Mouse (Mus musculus) neural tube, embryonic 15.5 days (tissue): ENCODE results near the gene Fgd1. TPM values are rescaled to one million over a fixed set of nuclear protein-coding genes. Genes with fewer than 3 reads are reported as not detected.

Experiments used
- ATAC-seq: fragments of 200-750 bp; cut with Nextera tagmentation; 2 replicates; pipeline ENCODE4 v1.8.0; 2017; ENCODE audit warnings: mild to moderate bottlenecking, moderate TSS enrichment, moderate library complexity; ENCODE audit not compliant: low FRiP score
- H3K27ac ChIP-seq: fragments of 300-500 bp; sonication (generic); replicated peaks from 2 replicates; pipeline ENCODE4 v1.5.1; 2015; ENCODE audit warnings: mild to moderate bottlenecking, inconsistent platforms
- H3K27me3 ChIP-seq: fragments of 300-500 bp; sonication (generic); replicated peaks from 2 replicates; pipeline ENCODE4 v1.6.1; 2015; ENCODE audit warnings: inconsistent platforms
- H3K36me3 ChIP-seq: fragments of 300-500 bp; sonication (generic); 2 replicates; pipeline ENCODE4 v1.6.1; 2015; ENCODE audit warnings: inconsistent platforms
- H3K4me1 ChIP-seq: fragments of 300-500 bp; sonication (generic); 2 replicates; pipeline ENCODE4 v1.6.1; 2015; ENCODE audit warnings: inconsistent platforms
- H3K4me2 ChIP-seq: fragments of 300-500 bp; sonication (generic); 2 replicates; pipeline ENCODE4 v1.6.1; 2015; ENCODE audit warnings: inconsistent platforms, mild to moderate bottlenecking, moderate library complexity
- H3K4me3 ChIP-seq: fragments of 300-500 bp; sonication (generic); replicated peaks from 2 replicates; pipeline ENCODE4 v1.5.1; 2015; ENCODE audit warnings: mild to moderate bottlenecking, inconsistent platforms
- H3K9ac ChIP-seq: fragments of 300-500 bp; sonication (generic); replicated peaks from 2 replicates; pipeline ENCODE4 v1.6.1; 2015; ENCODE audit warnings: mild to moderate bottlenecking, inconsistent platforms
- H3K9me3 ChIP-seq: fragments of 300-500 bp; sonication (generic); replicated peaks from 2 replicates; pipeline ENCODE4 v1.6.1; 2016; ENCODE audit warnings: inconsistent platforms
- WGBS: fragments of 180-500 bp; shearing (Covaris S2); methylation state at CpG from one replicate; pipeline ENCODE4 v1.1.7; 2015; ENCODE audit warnings: mixed read lengths; 5-methylcytosine and 5-hydroxymethylcytosine counted together
- polyA plus RNA-seq: library from polyadenylated mRNA; unstranded; fragments of >200 nt; fragmentation: Nextera tagmentation; extraction: Ambion mirVana; gene quantifications from 2 replicates; pipeline ENCODE4 v1.2.1, GENCODE M21; 2015

The Fgd1 gene
- polyA plus RNA-seq, 1 experiment from 2014 or later = 15.1 TPM

- Histone ChIP-seq H3K4me1 (peaks cover 8% of the 10 kb centered on the region), H3K9me3 (no peaks in the 10 kb centered on the region), H3K36me3 (no peaks in the 10 kb centered on the region), H3K4me3 (peak within 1 kb of the TSS; percentile 56), H3K27ac (peak within 1 kb of the TSS; percentile 63), H3K27me3 (no peaks in the 10 kb centered on the region), H3K9ac (peak within 1 kb of the TSS; percentile 52), H3K4me2 (peak within 1 kb of the TSS; percentile 56)
- peak; percentile 93 for ATAC-seq
- WGBS = 26% methylated on average over 35 of the region's 35 CpGs
Measured at GRCm38 (mm10) chrX:151096171-151097058, 50.5 kb downstream of the Fgd1 start, which contains the start of gene Tsr2. TSS of gene Tsr2 (minus strand) at chrX:151096543.

DNA sequence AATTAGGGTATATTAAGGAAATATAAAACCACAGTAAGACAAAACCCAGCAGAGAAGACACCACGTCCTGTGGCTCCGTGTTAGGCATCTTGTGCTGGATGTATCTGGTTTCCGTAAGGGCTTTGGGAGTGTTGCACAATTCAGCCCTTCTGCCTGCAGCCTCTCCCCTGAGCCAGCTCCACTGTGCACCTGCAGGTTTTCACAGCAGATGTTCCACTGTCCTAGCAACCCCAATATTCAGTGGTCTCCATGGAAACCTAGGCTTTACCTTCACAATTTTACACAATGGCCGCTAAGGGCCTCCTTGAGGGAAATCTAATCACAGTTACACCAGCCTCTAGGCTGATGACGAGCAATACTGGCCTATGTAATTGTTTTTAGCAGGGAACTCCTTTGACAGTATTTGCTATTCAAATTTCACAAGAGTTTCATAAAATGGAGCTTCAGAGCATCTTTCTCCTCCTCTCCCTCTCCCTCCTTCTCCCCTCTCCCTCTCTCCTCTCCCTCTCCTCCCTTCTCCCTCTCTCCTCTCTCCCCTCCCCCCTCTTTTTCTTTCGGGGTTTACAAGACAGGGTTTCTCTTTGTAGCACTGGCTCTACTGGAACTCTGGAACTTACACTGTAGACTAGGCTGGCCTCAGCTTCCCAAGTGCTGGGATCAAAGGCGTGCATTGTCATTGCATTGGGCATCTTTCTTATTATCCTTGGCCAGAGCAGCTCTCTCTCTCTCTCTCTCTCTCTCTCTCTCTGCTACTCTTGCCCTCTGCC is 61.5 kb downstream of the Fgd1 start:
- WGBS = 46% methylated on average over 7 of the region's 7 CpGs
- Histone ChIP-seq H3K4me3 (no peak overlapping the region), H3K9me3 (no peaks in the 10 kb centered on the region), H3K27ac (peak overlapping the region; percentile 56), H3K36me3 (no peaks in the 10 kb centered on the region), H3K4me2 (no peak overlapping the region), H3K9ac (no peak overlapping the region), H3K4me1 (no peaks in the 10 kb centered on the region), H3K27me3 (0 out of 2 replicates have a peak, but pooled peaks cover 4% of the 10 kb centered on the region)
- peak; percentile 92 for ATAC-seq

GRCm38 (mm10) chrX:151116795-151117194 is 70.8 kb downstream of the Fgd1 start:
- Histone ChIP-seq H3K36me3 (no peaks in the 10 kb centered on the region), H3K4me3 (no peak overlapping the region), H3K27me3 (no peaks in the 10 kb centered on the region), H3K4me1 (no peaks in the 10 kb centered on the region), H3K4me2 (no peak overlapping the region), H3K27ac (no peak overlapping the region), H3K9me3 (no peaks in the 10 kb centered on the region), H3K9ac (no peak overlapping the region)
- peak; percentile 74; the same call in 1 of the 2 replicates for ATAC-seq
- 8% methylated on average over 7 of the region's 7 CpGs for WGBS

DNA sequence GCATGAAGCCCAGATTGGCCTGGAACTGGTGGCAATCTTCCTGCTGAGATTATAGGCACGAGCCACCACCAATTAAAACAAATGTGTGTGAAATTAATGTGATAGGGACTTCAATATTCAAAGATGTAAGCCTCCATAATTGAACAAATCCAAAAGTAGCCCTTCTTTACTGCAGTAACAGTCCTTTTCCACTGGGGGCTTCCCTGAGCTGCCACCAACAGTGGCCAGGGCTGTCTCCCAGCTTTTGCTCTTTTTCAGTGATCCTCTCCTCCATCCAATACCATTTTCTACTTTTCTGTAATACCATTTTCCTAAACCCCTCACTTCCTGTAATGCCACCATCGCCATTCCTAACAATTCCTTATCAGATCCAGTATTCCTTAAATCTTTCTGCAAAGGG is 71.5 kb downstream of the Fgd1 start:
- Histone ChIP-seq H3K27ac (no peak overlapping the region), H3K4me2 (no peak overlapping the region), H3K27me3 (no peaks in the 10 kb centered on the region), H3K4me3 (no peak overlapping the region), H3K4me1 (no peaks in the 10 kb centered on the region), H3K9ac (no peak overlapping the region), H3K36me3 (no peaks in the 10 kb centered on the region), H3K9me3 (no peaks in the 10 kb centered on the region)
- ATAC-seq = no peak; the same call in 1 of the 2 replicates
- WGBS = 18% methylated on average over 2 of the region's 2 CpGs

GRCm38 (mm10) chrX:151123933-151124332 is 78.0 kb downstream of the Fgd1 start:
- WGBS = 65% methylated on average over 2 of the region's 2 CpGs
- Histone ChIP-seq H3K4me2 (no peak overlapping the region), H3K27ac (no peak overlapping the region), H3K4me3 (no peak overlapping the region), H3K36me3 (no peaks in the 10 kb centered on the region), H3K27me3 (no peaks in the 10 kb centered on the region), H3K9ac (no peak overlapping the region), H3K4me1 (no peaks in the 10 kb centered on the region), H3K9me3 (no peaks in the 10 kb centered on the region)
- no peak for ATAC-seq

DNA sequence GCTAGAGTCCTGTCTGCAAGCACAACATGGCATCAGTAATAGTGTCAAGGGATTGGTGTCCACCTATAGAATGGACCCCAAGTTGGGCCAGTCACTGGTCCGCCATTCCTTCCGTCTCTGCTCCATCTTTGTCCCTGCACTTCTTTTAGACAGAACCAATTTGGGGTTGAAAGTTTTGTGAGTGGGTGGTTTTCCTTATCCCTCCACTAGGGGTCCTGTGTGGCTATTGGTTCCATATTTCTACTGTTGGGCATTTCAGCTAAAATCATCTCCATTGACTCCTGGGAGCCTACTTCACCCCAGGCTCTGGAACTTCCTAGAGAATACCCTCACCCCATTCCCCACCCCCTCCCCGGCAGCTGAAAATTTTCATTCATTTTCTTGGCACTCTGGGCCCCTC is 84.5 kb downstream of the Fgd1 start:
- Histone ChIP-seq H3K4me1 (no peaks in the 10 kb centered on the region), H3K27ac (no peak overlapping the region), H3K36me3 (no peaks in the 10 kb centered on the region), H3K9ac (no peak overlapping the region), H3K4me2 (no peak overlapping the region), H3K4me3 (no peak overlapping the region), H3K27me3 (no peaks in the 10 kb centered on the region), H3K9me3 (no peaks in the 10 kb centered on the region)
- 83% methylated on average over 3 of the region's 3 CpGs for WGBS
- ATAC-seq = no peak

DNA sequence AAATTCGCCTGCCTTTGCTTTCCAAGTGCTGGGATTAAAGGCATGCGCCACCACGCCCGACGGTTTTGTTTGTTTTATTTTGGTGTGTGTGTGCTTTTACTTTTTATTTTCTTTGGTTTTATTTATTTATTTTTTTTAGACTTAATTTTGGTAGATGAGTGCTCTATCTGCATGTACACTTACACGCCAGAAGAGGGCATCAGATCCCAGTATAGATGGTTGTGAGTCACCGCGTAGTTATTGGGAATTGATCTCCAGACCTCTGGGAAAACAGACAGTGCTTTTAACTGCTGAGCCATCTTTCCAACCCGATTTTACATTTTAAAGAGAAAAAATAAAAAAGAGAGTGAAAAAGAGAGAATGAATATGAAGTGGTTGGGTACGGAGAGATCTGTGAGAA is 86.8 kb downstream of the Fgd1 start:
- no peak overlapping the region for H3K4me2 ChIP-seq
- no peak overlapping the region for H3K27ac ChIP-seq
- WGBS = 26% methylated on average over 9 of the region's 10 CpGs
- no peak for ATAC-seq
- no peaks in the 10 kb centered on the region for H3K36me3 ChIP-seq
- H3K4me1 ChIP-seq = no peaks in the 10 kb centered on the region
- H3K9me3 ChIP-seq = no peaks in the 10 kb centered on the region
- H3K27me3 ChIP-seq = no peaks in the 10 kb centered on the region
- H3K4me3 ChIP-seq = no peak overlapping the region
- no peak overlapping the region for H3K9ac ChIP-seq

Other genes starting within 250 kb of the Fgd1 start
- gene Maged2, start 231.8 kb upstream of the Fgd1 start, polyA plus RNA-seq = 522 and 556 TPM in 2 replicates
- 71.3 and 82.0 TPM in 2 replicates for gene Gnl3l, start 28.8 kb upstream of the Fgd1 start, polyA plus RNA-seq
- gene Tsr2, start 50.4 kb downstream of the Fgd1 start, polyA plus RNA-seq = 37.5 and 39.7 TPM in 2 replicates
- gene Wnk3, start 151.9 kb downstream of the Fgd1 start, polyA plus RNA-seq = 8.8 and 10.1 TPM in 2 replicates